Mouse (Mus musculus): ENCODE measurements around the gene Slc26a10.

Gene Slc26a10

DNA sequence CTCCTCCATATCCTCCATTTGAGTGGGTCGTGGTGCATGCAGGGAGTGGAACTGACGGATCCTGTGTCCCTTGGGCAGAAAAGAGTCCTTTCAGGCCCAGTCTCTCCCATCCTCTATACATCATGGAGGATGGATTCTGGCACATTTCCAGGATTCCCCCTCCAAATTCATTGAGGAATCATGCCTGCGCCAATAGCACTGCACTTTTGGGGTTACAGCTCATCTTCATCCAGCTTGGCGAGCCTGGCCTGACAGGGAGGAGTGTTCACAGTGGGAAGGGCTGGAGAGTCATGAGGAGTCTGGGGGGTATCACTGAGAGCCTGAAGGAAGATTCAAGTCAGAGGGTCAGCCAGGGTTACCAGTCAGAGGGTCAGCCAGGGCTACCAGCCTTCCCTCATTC is 2.2 kb upstream of the Slc26a10 start:
- DNase-seq (ENCODE audit: low read depth, low spot score), result no peak

DNA sequence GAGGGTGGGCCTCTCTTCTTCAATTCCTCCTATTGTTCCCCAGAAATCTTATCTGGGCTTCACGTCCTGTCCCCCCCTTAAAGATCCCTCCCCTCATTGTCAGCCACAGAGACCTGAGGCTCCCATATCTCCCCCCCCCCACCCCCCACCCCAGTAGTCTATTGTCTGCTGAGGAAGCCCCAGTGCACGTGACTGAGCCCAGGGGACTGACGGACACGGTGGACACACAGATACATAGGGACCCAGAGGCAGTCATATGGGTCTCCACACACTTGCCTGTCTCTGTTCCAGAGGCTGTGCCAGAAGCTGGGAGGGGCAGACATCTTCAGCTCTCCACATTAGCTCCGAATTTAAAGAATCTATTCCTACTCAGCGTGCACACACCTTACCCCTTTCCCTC is 1.1 kb upstream of the Slc26a10 start:
- no peak for DNase-seq (ENCODE audit: low read depth, low spot score)

DNA sequence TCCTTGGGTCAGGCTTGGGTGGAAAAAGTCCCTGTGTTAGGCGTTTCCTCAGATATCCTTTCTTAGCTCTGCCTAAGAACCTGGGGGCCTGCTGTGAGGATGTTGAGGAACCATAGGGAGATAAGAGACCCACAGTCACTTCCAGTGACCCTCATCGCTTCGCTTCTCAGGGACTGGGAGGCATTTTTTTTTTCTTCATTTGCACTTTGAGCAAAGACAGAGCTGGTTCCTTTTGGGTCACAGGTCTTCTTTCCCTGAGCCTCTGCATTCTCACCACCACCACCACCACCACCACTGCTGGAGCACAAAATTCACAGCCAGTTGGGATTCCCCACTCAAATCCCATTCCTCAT is 226 bp upstream of the Slc26a10 start:
- DNase-seq (ENCODE audit: low read depth, low spot score), result no peak

DNA sequence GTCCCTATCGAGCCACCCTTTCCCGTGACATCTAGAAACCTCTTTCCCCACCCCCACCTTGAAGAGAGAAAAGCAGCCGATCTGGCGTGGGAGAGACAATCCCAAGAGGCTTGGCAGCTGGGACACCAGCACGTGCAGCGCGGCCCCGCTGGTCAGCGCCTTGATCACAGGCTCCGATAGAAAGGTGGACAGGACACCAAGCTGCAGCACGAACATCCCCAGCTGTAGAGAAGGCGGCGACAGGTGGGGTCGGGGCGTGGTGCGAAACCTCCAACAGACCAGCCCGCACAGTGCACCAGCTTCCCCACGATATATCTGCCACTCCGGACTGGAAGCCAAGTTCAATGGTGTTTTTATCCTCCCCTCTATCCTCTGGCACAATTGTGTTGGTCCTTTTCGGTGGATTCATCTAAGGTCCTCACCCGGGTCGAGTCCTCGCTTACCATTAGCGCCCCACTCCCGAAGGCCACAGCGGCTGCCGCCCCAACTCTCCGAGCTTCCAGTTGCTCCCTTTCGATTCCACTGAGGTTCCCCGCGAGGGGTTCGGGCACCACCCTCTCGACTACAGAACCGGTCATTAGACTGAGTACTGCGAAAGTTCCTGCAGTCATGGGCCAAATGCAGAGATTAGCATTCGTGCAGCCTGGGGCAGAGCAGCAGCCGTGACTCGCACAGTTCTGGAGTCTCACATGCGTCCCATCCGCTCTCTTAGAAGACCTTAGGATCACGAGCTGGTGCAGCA is 2.0 kb downstream of the Slc26a10 start:
- no peak for DNase-seq (ENCODE audit: low read depth, low spot score)

DNA sequence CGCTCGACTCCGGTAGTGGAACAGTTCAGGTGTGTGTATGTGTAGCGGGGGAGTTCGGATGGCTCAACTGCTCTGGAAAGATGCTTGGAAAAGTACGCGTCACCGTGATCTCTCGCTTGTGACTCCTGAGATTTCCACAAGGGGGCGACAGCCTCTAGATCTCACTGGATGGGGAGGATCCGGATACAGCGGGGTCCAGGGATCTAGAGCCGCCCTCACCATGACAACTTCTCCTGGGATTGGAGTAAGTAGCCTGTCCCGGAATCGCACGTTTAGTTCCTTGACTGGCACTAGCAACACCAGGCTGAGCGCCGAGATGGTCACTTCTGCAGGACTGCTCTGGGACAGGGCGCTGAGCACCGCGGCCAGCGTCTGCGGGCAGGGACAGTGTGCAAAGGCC is 2.7 kb downstream of the Slc26a10 start:
- no peak for DNase-seq (ENCODE audit: low read depth, low spot score)

DNA sequence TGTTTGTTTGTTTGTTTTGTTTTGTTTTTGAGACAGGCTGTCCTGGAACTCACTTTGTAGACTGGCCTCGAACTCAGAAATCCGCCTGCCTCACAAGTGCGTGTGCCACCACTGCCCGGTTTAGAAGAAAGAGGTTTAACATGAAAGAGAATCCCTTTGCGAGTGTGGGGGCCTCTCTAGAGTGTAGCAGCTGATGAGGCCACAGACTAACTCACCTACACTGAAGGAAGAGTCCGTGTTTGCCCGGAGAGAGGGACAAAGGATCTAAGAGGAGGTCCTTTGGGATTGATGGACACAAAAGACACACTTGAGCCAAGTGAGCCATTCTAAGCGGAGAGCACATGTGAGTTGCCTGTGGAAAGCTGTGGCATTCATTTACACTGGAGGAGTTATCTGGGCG is 3.2 kb downstream of the Slc26a10 start:
- no peak for DNase-seq (ENCODE audit: low read depth, low spot score)

DNA sequence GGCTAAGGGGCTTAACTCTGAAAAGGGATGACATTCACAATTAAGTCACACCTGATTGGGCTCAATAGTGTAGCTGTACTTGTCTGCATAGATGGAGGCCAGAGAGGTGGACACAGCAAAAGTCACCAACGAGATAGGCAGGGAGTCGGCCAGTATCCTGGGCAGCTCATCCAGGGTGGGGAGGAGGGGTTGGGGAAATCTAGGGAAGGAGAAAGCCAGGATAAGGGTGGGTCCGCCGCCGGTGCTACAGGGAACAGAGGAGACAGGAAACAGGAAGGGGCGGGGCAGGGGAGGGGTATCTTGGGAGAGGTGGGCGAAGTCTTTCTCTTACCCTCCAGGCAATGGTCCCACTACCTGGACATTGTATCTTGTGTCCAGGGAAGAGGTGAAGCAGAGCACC is 3.7 kb downstream of the Slc26a10 start:
- no peak for DNase-seq (ENCODE audit: low read depth, low spot score)

DNA sequence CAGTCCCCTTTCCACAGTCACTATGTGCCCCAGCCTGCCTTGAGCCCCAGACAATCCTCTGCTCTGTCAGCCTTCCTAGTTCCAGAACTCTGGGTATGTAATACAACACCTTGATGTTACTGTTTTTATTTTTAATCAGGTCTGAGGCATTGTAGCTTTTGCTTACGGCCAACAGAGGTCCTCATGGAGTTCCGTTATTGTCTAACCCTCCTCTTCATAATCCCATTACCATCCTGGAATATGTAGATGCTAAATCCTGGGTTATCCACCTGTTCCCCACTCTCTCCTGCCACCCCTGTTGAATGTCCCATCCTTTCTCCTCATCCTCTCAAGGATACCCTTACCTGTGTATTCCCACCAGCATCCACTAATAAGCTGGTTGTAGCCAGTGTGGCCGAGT is 4.2 kb downstream of the Slc26a10 start:
- DNase-seq (ENCODE audit: low read depth, low spot score), result no peak

DNA sequence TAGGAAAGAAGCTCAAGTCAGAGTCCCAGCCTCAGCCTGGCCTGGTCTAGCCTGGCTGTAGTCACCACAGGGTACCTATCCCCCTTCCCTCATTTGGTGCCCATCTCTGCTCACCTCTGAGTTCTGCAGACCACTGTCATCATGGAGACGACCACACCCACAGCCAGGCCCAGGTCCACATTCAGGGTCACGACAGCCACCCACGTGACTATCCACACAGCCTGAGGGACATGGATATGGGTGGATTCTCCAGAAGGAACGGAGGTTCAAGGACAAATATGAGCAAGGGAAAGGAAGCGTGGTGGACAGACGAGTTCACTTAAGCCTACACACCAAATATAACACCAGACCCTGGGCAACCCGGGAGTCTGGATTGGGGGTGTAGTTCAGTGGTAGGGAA is 6.3 kb downstream of the Slc26a10 start:
- DNase-seq (ENCODE audit: low read depth, low spot score), result no peak

DNA sequence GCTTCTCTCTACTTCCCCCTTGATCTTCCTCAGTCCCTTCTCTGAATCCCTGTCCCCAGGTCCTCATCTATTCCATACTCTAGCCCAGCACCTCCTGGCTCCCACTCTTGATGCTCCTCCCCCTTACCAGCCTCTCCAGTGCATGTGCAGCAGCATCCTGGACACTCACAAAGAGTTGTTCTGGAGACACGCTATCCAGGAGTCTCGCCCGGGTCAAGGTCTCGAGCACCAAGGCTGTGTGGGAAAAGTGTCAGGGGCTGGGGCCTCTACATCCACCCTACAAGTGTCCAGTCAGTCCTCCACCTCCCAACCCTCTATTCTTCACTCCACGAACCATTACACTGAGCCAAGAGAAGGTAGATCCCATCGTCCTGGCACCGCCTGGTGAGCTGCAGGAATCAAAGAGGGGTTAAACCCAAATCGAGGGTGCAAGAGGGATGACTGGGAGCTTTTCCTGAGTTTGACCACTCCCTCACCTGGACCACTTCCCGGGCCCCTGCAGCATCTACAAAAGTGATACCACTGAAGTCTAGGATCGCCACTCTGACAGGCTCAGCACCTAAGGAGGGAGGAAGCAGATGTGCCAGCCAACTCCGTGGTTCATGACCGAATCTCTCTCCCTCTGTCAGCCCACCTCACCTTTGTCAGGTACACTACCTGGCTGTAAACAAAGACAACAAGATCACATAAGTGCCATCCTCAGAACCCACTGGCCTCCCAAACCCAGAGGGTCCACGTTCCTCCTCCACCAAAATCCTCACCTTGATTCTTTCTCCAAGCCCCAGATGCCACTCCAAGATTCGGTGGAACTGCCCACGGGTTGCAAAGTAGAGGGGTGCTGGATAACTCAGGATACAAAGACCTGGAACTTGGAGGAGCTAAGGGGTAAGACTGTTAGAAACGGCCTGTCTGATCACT is 7.0 kb downstream of the Slc26a10 start:
- no peak for DNase-seq (ENCODE audit: low read depth, low spot score)

DNA sequence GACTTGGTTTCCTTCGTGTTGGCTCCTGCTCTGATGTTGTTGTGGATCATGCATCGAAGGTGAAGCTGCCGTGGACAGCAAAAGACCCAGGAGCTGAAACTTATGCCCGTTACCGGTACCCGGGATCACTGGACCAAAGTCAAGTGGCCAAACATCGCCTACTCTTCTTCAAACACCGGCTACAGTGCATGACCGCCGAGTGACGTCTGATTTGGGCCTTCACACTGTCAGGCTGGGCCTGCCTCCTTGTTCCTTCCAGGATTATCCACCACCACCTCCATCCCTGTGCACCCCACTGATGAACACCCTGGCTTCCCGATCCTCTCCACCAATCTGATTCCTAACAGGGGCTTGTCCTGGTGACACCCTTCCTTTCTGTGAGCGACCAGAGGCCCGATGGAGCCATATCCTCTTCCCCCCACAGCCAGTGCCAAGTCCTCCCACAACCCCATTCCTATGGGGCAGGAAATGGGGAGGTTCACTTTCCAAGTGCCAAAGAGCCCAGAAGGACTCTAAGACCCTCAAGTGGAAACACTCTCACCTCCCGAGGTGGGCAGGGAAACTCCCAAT is 8.7 kb downstream of the Slc26a10 start:
- no peak for DNase-seq (ENCODE audit: low read depth, low spot score)

DNA sequence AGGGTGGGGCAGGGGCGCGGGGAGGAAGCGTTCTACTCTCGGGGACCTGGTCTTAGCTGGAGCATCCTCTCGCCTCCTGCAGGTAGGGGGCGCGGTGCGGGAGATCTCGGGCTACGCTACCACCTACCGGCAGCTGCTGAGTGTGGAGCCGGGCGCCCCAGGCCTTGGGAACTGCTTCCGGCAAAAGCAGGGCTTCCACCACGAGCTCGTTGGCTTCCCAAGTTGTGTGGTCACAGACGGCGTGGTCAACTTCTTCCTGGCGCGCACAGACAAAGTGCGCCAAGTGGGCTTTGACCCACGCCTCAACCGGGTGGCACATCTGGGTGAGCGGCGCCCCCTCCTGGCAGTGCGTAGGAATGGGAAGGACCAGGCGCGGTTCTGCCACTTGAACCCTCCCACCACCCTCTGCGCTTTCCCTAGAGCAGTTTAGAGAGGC is 9.6 kb downstream of the Slc26a10 start:
- DNase-seq (ENCODE audit: low read depth, low spot score), result no peak

DNA sequence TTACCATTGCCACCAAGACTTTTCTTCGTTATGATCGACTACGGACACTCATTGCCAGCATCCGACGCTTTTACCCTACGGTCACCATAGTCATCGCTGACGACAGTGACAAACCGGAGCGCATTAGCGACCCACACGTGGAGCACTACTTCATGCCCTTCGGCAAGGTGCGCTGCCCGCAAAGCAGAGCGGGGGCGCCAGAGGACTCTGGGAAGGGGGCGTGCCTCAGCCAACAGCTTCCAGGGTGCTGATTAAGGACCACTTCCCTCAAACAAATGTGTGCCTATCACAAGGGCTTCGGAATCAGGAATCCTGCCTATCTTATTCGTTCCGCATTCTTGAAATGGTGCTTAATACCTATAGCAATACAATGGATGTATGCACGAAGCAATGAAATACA is 10.4 kb downstream of the Slc26a10 start:
- DNase-seq (ENCODE audit: low read depth, low spot score), result no peak

DNA sequence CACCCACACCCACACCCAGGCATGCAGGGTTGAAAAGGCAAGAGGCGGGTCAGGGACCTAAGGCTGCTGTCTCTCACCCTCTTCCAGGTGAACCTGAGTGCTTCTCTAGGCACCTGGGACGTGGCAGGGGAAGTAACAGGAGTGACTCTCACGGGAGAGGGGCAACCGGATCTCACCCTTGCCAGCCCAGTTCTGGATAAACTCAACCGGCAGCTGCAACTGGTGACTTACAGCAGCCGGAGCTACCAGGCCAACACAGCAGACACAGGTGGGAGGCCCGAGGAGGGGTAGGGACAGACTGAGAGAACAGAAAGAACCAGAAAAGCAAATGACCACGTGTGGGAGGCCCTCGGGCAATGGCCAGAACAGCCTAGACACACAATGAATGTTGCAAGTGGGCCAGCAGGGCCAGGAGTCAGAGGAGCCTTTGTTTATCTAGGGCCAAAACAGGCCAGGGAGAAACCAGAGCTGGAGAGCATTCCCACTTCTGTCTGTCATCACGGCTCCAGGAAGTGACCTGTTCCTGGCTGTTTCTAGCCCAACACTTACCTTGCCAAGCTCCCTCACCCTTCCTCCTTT is 12.7 kb downstream of the Slc26a10 start:
- DNase-seq (ENCODE audit: low read depth, low spot score), result no peak

DNA sequence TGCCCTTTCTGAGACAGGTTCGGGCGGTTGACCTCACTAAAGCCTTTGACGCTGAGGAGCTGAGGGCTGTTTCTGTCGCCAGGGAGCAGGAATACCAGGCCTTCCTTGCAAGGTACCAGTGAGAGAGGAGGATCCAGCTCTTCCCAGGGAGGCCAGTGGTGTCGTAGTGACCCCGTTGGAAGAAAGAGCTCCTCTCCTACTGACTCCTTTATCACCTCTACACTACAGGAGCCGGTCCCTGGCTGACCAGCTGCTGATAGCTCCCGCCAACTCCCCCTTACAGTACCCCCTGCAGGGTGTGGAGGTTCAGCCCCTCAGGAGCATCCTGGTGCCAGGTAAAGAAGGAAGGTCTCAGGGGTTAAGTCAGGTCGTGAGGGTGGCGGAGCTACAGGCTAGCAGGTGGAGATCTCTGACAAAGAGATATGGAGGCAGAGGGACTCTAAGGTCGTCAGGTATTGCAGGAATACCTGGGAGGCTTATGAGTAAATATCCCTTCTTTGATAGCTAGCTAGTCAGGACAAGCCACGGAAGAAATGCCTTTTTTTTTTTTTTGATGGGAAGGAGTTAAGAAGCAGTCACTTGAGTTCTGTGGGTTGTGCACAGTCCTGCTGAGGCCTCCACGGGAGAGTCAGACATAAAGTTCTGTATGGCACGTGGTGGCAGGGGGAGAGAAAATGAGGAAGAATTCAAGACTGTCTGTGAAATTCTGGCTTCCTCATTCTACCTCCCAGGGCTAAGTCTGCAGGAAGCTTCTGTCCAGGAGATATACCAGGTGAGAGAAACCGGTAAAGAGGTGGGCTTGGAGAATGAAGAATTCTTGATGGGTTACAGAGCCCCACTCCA is 13.5 kb downstream of the Slc26a10 start:
- no peak for DNase-seq (ENCODE audit: low read depth, low spot score)

DNA sequence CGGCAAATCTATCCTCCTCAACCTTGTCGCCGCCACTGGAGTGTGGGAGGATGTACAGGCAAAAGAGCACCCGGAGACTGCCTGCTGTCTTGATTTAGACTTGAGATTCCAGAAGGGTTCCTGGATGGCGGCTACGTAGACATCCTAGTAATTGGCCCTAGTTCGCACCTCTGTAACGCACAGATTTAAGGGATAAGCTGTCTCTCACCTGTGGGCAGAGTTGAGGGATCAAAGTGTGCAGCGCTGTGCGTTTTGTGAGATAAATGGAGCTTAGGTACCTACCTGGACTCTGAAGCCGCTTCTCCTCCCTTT is 14.1 kb downstream of the Slc26a10 start:
- no peak for DNase-seq (ENCODE audit: low read depth, low spot score)

DNA sequence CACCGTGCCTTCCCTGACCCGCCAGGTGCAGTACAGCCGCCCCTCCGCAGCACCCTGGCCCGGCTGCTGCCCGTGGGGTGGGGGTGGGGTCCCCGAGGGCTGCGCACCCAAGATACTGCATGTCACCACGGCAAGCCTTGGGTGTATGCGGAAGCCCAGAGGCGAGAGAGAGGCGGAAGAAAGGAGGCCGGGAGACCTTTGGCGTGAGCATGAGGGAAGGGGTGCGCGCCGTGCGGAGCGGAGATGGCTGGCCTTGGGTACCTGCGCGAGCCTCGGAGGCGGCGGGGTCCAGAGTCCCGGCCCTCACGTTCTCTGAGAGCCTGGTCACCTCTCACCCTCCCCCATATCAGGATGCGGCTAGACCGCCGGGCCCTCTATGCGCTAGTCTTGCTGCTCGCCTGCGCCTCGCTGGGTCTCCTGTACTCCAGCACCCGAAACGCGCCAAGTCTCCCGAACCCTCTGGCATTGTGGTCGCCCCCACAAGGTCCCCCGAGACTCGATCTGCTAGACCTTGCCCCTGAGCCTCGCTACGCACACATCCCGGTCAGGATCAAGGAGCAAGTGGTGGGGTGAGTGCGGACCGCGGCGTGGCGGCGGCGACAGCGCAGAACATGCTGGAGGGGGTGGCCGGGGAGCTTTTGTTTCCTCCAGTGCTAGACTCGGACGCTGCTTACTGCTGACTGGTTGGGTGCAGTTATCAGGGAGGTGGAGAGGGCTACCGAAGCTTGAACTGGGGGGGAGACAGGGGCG is 14.6 kb downstream of the Slc26a10 start:
- DNase-seq (ENCODE audit: low read depth, low spot score), result no peak

DNA sequence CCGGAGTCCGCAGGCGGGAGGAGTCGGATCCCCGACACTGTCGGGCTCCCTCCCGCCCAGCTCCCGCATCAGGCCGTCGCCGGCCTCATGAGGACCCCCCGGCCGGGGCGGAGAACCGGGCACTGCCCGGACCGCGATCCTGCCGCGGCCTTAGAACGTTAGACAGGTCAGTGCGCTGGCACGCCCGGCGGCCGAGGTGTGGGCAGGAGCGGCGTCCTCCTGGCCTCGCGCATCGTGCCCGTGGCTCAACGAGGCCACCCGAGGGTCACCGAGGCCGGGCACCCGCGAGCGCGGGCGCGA is 15.1 kb downstream of the Slc26a10 start:
- DNase-seq (ENCODE audit: low read depth, low spot score), result no peak

DNA sequence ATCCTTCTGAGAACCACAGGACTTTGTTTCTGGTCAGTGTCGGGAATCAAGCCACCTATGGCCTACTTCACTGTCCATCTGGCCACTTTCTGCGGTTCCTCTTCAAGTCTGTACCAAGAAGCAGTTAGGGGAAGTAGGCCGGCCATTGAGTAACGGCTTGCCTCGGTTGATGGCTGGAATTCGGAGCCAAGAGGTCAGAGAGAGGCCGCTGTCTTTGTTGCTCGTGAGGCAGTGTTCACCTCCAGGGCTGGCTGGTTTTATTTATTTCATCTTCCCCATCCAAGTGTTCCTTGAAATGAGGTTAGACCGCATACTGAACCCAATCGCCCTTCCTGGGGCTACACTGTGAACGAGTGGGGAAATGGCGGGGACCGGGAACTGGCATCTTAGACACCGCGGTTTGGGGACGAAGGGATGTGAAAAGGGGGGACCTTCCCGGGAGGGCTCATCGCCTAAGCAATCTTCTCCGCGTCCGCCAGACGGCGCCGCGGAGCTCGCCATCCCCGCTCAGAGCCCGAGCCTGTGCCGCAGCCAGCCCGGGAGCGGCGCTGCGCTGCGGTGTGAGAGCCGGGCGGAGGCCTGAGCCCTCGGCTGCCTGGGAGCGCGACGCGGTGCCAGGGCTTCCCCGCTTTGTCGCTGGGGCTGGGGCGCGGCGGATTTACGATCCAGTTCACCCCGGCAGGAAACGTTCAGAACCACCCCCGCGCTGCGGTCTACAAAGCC is 15.7 kb downstream of the Slc26a10 start, which contains the start of gene B4galnt1:
Gene B4galnt1 (plus strand): TSS at position 595 of the 723 bp plus-strand sequence.
- peak; percentile 75 for DNase-seq (ENCODE audit: low read depth, low spot score)

DNA sequence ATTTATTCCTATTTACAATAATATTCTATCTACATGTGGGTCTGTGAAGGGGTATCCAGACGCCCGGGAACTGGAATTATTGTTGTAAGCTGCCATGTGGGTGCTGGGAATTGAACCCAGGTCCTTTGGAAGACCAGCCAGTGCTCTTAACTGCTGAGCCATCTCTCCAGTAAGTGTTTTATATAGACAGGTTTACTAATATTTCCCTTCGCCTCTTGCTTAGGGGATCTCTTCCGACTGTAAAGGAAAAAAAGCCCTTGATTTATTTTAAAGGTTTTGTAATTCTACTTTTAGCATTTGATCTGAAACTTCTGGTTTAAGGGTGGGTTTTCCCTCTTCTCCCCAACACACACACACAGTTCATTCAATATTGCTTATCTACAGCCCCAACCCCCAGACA is 16.3 kb downstream of the Slc26a10 start:
- no peak for DNase-seq (ENCODE audit: low read depth, low spot score)
